Mouse (Mus musculus) thymus, adult 2 months (tissue): Measurements from ENCODE around the gene AC153137.1.

Experiments used
- CTCF ChIP-seq: fragments of 200-500 bp; IDR thresholded peaks from 2 replicates; pipeline ENCODE4 v1.5.1; 2012; ENCODE audit warnings: mild to moderate bottlenecking, control low read depth, low read length, moderate library complexity, borderline replicate concordance; ENCODE audit not compliant: control insufficient read depth, poor library complexity, insufficient read depth; ENCODE audit errors: extremely low read depth
- POLR2A ChIP-seq: fragments of 200-500 bp; IDR thresholded peaks from 2 replicates; pipeline ENCODE4 v1.6.1; 2012; ENCODE audit warnings: mild to moderate bottlenecking, low read length, control low read depth, moderate library complexity; ENCODE audit not compliant: control insufficient read depth, poor library complexity, insufficient read depth; ENCODE audit errors: extremely low read depth

GRCm38 (mm10) chr1:31017377-31017776 lies 39.6 kb upstream of the AC153137.1 start:
- no peak for TF ChIP-seq CTCF
- TF ChIP-seq POLR2A = no peak
